ENCODE assay signal across 21 mouse cellular contexts in genomic region chr1:167446516-167446915, GRCm38 (mm10). TPM values are rescaled to one million over a fixed set of nuclear protein-coding genes. Genes with fewer than 3 reads are reported as not detected.
A peak's percentile ranks its signal among the peaks of the same experiment; 100 is the strongest.
DNase-seq lines count a peak whose midpoint lies in the region; ATAC-seq and TF ChIP-seq lines count a peak whose summit lies in the region.
"Had no signal": no experiment of that assay in that cellular context is flagged by ENCODE, and none has a peak within 500 bp of the region (broad histone marks: within the 10 kb centered on the region; RNA-seq: fewer than 3 reads in every experiment).

No protein-coding gene starts in this region.

- H3K27me3 ChIP-seq in ES-Bruce4 (ENCODE audit: control insufficient read depth, insufficient read depth, low read length, poor library complexity, severe bottlenecking): no peaks in the 10 kb centered on the region
- H3K27me3 ChIP-seq in liver, embryonic 16.5 days (ENCODE audit: control insufficient read depth, insufficient read depth, low read depth, low read length): no peaks in the 10 kb centered on the region
- H3K27me3 ChIP-seq in hindbrain, embryonic 11.5 days (ENCODE audit: control insufficient read depth, insufficient read depth, low read length): no peaks in the 10 kb centered on the region

- TF ChIP-seq CTCF in ES-Bruce4 (IDR thresholded peaks at IDR 0.05; ENCODE audit: low read depth, low read length): peak; percentile 16

- H3K27ac ChIP-seq in ES-Bruce4 (ENCODE audit: insufficient read depth, low read length): no peak overlapping the region
- H3K27ac ChIP-seq in liver, embryonic 16.5 days (ENCODE audit: low read length): no peak overlapping the region
- H3K27ac ChIP-seq in hindbrain, embryonic 11.5 days (ENCODE audit: low read depth, low read length): no peak overlapping the region
- H3K27ac ChIP-seq: kidney, postnatal 0 days had no signal

- no peaks in the 10 kb centered on the region for H3K9me3 ChIP-seq in ES-Bruce4 (replicated peaks; ENCODE audit: control insufficient read depth, insufficient read depth, low read length, poor library complexity, severe bottlenecking)
- H3K9me3 ChIP-seq in liver, embryonic 16.5 days (replicated peaks; ENCODE audit: control insufficient read depth, low read length): no peaks in the 10 kb centered on the region
- no peaks in the 10 kb centered on the region for H3K9me3 ChIP-seq in hindbrain, embryonic 11.5 days (ENCODE audit: control insufficient read depth, low read length)

- H3K4me2 ChIP-seq in liver, embryonic 16.5 days (ENCODE audit: low read depth, low read length): no peak overlapping the region
- no peak overlapping the region for H3K4me2 ChIP-seq in hindbrain, embryonic 11.5 days (replicated peaks; ENCODE audit: low read depth, low read length)
- H3K4me2 ChIP-seq: heart, embryonic 11.5 days; midbrain, embryonic 11.5 days had no signal

- no peaks in the 10 kb centered on the region for H3K36me3 ChIP-seq in ES-Bruce4 (ENCODE audit: control insufficient read depth, insufficient read depth, low read length, poor library complexity, severe bottlenecking)
- no peaks in the 10 kb centered on the region for H3K36me3 ChIP-seq in liver, embryonic 16.5 days (ENCODE audit: control insufficient read depth, insufficient read depth)
- H3K36me3 ChIP-seq in hindbrain, embryonic 11.5 days (ENCODE audit: control insufficient read depth, insufficient read depth, low read length): no peaks in the 10 kb centered on the region

- H3K4me3 ChIP-seq in ES-Bruce4 (ENCODE audit: low read depth, low read length): no peak overlapping the region
- H3K4me3 ChIP-seq in liver, embryonic 16.5 days (ENCODE audit: low read depth, low read length): no peak overlapping the region
- no peak overlapping the region for H3K4me3 ChIP-seq in hindbrain, embryonic 11.5 days (ENCODE audit: low read depth, low read length)
- H3K4me3 ChIP-seq: erythroblast, embryonic 14.5 days had no signal

- H3K9ac ChIP-seq in ES-Bruce4 (ENCODE audit: low read depth, poor library complexity, severe bottlenecking): no peak overlapping the region
- H3K9ac ChIP-seq in liver, embryonic 16.5 days (ENCODE audit: low read depth, low read length): no peak overlapping the region
- no peak overlapping the region for H3K9ac ChIP-seq in hindbrain, embryonic 11.5 days (ENCODE audit: low read depth, low read length)

- H3K4me1 ChIP-seq in ES-Bruce4 (ENCODE audit: control insufficient read depth, insufficient read depth, low read length): peaks cover 4% of the 10 kb centered on the region
- peaks cover 11% of the 10 kb centered on the region for H3K4me1 ChIP-seq in liver, embryonic 16.5 days (ENCODE audit: control insufficient read depth, low read depth, low read length)
- no peaks in the 10 kb centered on the region for H3K4me1 ChIP-seq in hindbrain, embryonic 11.5 days (replicated peaks; ENCODE audit: control insufficient read depth, insufficient read depth, low read length)

- WGBS in liver, embryonic 16.5 days (ENCODE audit: insufficient replicate concordance): 80% methylated on average over 6 of the region's 6 CpGs
- 81% methylated on average over 6 of the region's 6 CpGs for WGBS in hindbrain, embryonic 11.5 days

- ATAC-seq in common myeloid progenitor, adult 5-6 weeks (replicated peaks; ENCODE audit: low read depth, poor library complexity, severe bottlenecking): peak; percentile 52; the same call in 1 of the 2 replicates
- peak; percentile 60 for ATAC-seq in liver, embryonic 16.5 days (ENCODE audit: low read depth)
- no peak for ATAC-seq in hindbrain, embryonic 11.5 days (ENCODE audit: low FRiP score)
- ATAC-seq: forebrain, embryonic 16.5 days had no signal

- peak; percentile 15 for DNase-seq in 3134 (ENCODE audit: extremely low read depth, insufficient read length, low spot score)
- DNase-seq in hindbrain, embryonic 11.5 days (ENCODE audit: low spot score): no peak
- no peak for DNase-seq in cerebellum, adult 9-10 months
- DNase-seq in testis, postnatal 10 days (ENCODE audit: low spot score): no peak
- DNase-seq: adrenal gland, postnatal 14 days; cerebellum, postnatal 10 days; heart, postnatal 4 days; lung, postnatal 10 days; thymus, postnatal 14 days had no signal

- no peak for TF ChIP-seq POLR2A in ES-Bruce4 (IDR thresholded peaks at IDR 0.05; ENCODE audit: insufficient read depth, low read length)

- no peak for TF ChIP-seq EP300 in ES-Bruce4 (IDR thresholded peaks at IDR 0.05; ENCODE audit: insufficient read depth, low read depth, low read length)

RNA-seq across cellular contexts. Expression of gene Lrrc52, which starts 20.1 kb away (rescaled TPM):
- not detected in 2 replicates for polyA plus RNA-seq in ES-Bruce4 (2011; ENCODE audit: insufficient read depth, insufficient read length, low read depth, missing spikeins)
- not detected in 2 replicates for total RNA-seq in common myeloid progenitor, adult 5-6 weeks (2017)
- polyA plus RNA-seq in liver, embryonic 16.5 days (2015; fragmentation: Nextera tagmentation; extraction: Ambion mirVana): 0.12 TPM in 1 of 2 replicates, not detected in the other
- not detected in 2 replicates for polyA plus RNA-seq in hindbrain, embryonic 11.5 days (2014; fragmentation: Nextera tagmentation; extraction: Ambion mirVana)
- total RNA-seq: left cerebral cortex, postnatal 10 days had no signal
- polyA plus RNA-seq: erythroblast, embryonic 14.5 days; forebrain, embryonic 16.5 days; heart, embryonic 11.5 days; intestine, embryonic 14.5 days; kidney, postnatal 0 days; limb, embryonic 14.5 days; midbrain, embryonic 11.5 days; neural tube, embryonic 14.5 days had no signal

RNA-seq across cellular contexts. Expression of gene Mgst3, which starts 52.9 kb away (rescaled TPM):
- polyA plus RNA-seq in ES-Bruce4 (2011; ENCODE audit: insufficient read depth, insufficient read length, low read depth, missing spikeins): 23.4 and 26.6 TPM in 2 replicates
- total RNA-seq in common myeloid progenitor, adult 5-6 weeks (2017): 10.4 and 10.7 TPM in 2 replicates
- 316 and 338 TPM in 2 replicates for polyA plus RNA-seq in liver, embryonic 16.5 days (2015; fragmentation: Nextera tagmentation; extraction: Ambion mirVana)
- polyA plus RNA-seq in hindbrain, embryonic 11.5 days (2014; fragmentation: Nextera tagmentation; extraction: Ambion mirVana): 69.6 and 71.8 TPM in 2 replicates
